In genomic region chr8:126539355-126540093, GRCm38 (mm10) we compare ENCODE assay signal across 7 mouse cellular contexts. TPM values are rescaled to one million over a fixed set of nuclear protein-coding genes. Genes with fewer than 3 reads are reported as not detected.
DNase-seq lines count a peak whose midpoint lies in the region; ATAC-seq and TF ChIP-seq lines count a peak whose summit lies in the region.

No protein-coding gene starts in this region.

- H3K9me3 ChIP-seq in MEL (replicated peaks; ENCODE audit: insufficient read depth, low read length): no peaks in the 10 kb centered on the region
- no peaks in the 10 kb centered on the region for H3K9me3 ChIP-seq in forebrain, embryonic 16.5 days (ENCODE audit: control insufficient read depth, low read length)
- H3K9me3 ChIP-seq in hindbrain, postnatal 0 days (ENCODE audit: low read length): no peaks in the 10 kb centered on the region

- TF ChIP-seq CTCF in C2C12 (IDR thresholded peaks at IDR 0.05; ENCODE audit: control insufficient read depth, insufficient read depth, insufficient read length) (no peak), MEL (IDR thresholded peaks at IDR 0.05 in 2 of 3, conservative IDR thresholded peaks at IDR 0.05 in 1 of 3; ENCODE audit: control insufficient read depth in 1 of 3, insufficient read depth in 1 of 3, low read depth in 2 of 3, low read length in 3 of 3, poor library complexity in 1 of 3, severe bottlenecking in 1 of 3) (no peak)
- TF ChIP-seq CTCF in hindbrain, postnatal 0 days (IDR thresholded peaks at IDR 0.05; ENCODE audit: low read depth): no peak

- H3K79me3 ChIP-seq in C2C12 (ENCODE audit: low read depth): no peaks in the 10 kb centered on the region

- no peak for TF ChIP-seq RAD21 in MEL (IDR thresholded peaks at IDR 0.05; ENCODE audit: low read depth, low read length)

- H3K36me3 ChIP-seq in C2C12 (ENCODE audit: control insufficient read depth, insufficient read depth): no peaks in the 10 kb centered on the region
- H3K36me3 ChIP-seq in MEL (ENCODE audit: control insufficient read depth in 1 of 2, insufficient read depth in 2 of 2, low read length in 2 of 2): 0 out of 4 replicates have a peak, but pooled peaks cover 0 to 3% of the 10 kb centered on the region in 2 experiments
- H3K36me3 ChIP-seq in forebrain, embryonic 16.5 days (ENCODE audit: control insufficient read depth, insufficient read depth): no peaks in the 10 kb centered on the region
- no peaks in the 10 kb centered on the region for H3K36me3 ChIP-seq in hindbrain, postnatal 0 days (ENCODE audit: insufficient read depth, low read length)

- H3K27ac ChIP-seq in MEL (ENCODE audit: control insufficient read depth, low read depth, low read length): no peak overlapping the region
- H3K27ac ChIP-seq in forebrain, embryonic 16.5 days (ENCODE audit: low read length): peak overlapping the region; percentile 95
- H3K27ac ChIP-seq in hindbrain, postnatal 0 days: peak overlapping the region; percentile 89

- 0 out of 4 replicates have a peak, but pooled peaks cover 0 to 3% of the 10 kb centered on the region in 2 experiments for H3K4me1 ChIP-seq in MEL (ENCODE audit: control insufficient read depth in 1 of 2, insufficient read depth in 2 of 2, low read length in 2 of 2)
- peaks cover 44% of the 10 kb centered on the region for H3K4me1 ChIP-seq in forebrain, embryonic 16.5 days (replicated peaks; ENCODE audit: control insufficient read depth, insufficient read depth, low read length)
- H3K4me1 ChIP-seq in hindbrain, postnatal 0 days (ENCODE audit: insufficient read depth, low read length): peaks cover 39% of the 10 kb centered on the region

- ATAC-seq in forebrain, embryonic 16.5 days: no peak
- ATAC-seq in hindbrain, postnatal 0 days: peak; percentile 2; the same call in 1 of the 2 replicates
- ATAC-seq in megakaryocyte-erythroid progenitor cell, adult 5-6 weeks (replicated peaks; ENCODE audit: low FRiP score, low TSS enrichment, poor library complexity, severe bottlenecking): no peak
- no peak for ATAC-seq in activated CD4-positive, CD25-positive, alpha-beta regulatory T cell, adult 4 months

- TF ChIP-seq EP300 in MEL (IDR thresholded peaks at IDR 0.05; ENCODE audit: low read depth in 1 of 2, low read length in 2 of 2): no peak

- H3K79me2 ChIP-seq in C2C12 (ENCODE audit: control insufficient read depth, insufficient read depth) (no peaks in the 10 kb centered on the region), MEL (ENCODE audit: control insufficient read depth, insufficient read depth, low read length, poor library complexity) (no peaks in the 10 kb centered on the region)

- no peak for TF ChIP-seq POLR2A in MEL (IDR thresholded peaks at IDR 0.05; ENCODE audit: control insufficient read depth in 1 of 2, insufficient read depth in 1 of 2, low read depth in 1 of 2, low read length in 2 of 2, poor library complexity in 1 of 2)

- H3ac ChIP-seq in C2C12 (ENCODE audit: control insufficient read depth, insufficient read length, low read depth): peak overlapping the region; percentile 43

- no peak overlapping the region for H3K4me3 ChIP-seq in C2C12 (ENCODE audit: insufficient read depth, poor library complexity, severe bottlenecking)
- no peak overlapping the region for H3K4me3 ChIP-seq in MEL (ENCODE audit: control insufficient read depth in 1 of 2, insufficient read depth in 1 of 2, low read depth in 2 of 2, low read length in 2 of 2)
- H3K4me3 ChIP-seq in forebrain, embryonic 16.5 days (replicated peaks; ENCODE audit: low read length): no peak overlapping the region
- no peak overlapping the region for H3K4me3 ChIP-seq in hindbrain, postnatal 0 days (ENCODE audit: low read length)

- H3K27me3 ChIP-seq in C2C12 (ENCODE audit: control insufficient read depth, insufficient read depth, insufficient read length): no peaks in the 10 kb centered on the region
- no peaks in the 10 kb centered on the region for H3K27me3 ChIP-seq in MEL (ENCODE audit: control insufficient read depth in 1 of 2, insufficient read depth in 2 of 2, low read length in 2 of 2)
- no peaks in the 10 kb centered on the region for H3K27me3 ChIP-seq in forebrain, embryonic 16.5 days (replicated peaks; ENCODE audit: control insufficient read depth, insufficient read depth, low read length)
- no peaks in the 10 kb centered on the region for H3K27me3 ChIP-seq in hindbrain, postnatal 0 days (ENCODE audit: insufficient read depth, low read length)

- H3K4me2 ChIP-seq in forebrain, embryonic 16.5 days (ENCODE audit: low read length): no peak overlapping the region
- H3K4me2 ChIP-seq in hindbrain, postnatal 0 days (ENCODE audit: low read depth, low read length): no peak overlapping the region

- H3K9ac ChIP-seq in MEL (ENCODE audit: control insufficient read depth, low read depth, low read length, poor library complexity, severe bottlenecking): no peak overlapping the region
- H3K9ac ChIP-seq in forebrain, embryonic 16.5 days (replicated peaks; ENCODE audit: low read depth, low read length): 0 out of 2 replicates have a peak overlapping the region, but pooled peaks have one; percentile 1
- H3K9ac ChIP-seq in hindbrain, postnatal 0 days (replicated peaks; ENCODE audit: low read length): no peak overlapping the region

- DNase-seq in MEL (ENCODE audit: low read depth, low spot score): peak; percentile 36
- DNase-seq in hindbrain, postnatal 0 days (ENCODE audit: low spot score): peak; percentile 34
- DNase-seq in lung, postnatal 25 days (ENCODE audit: low spot score): peak; percentile 76

- 75% methylated on average over 10 of the region's 10 CpGs for WGBS in forebrain, embryonic 16.5 days
- WGBS in hindbrain, postnatal 0 days: 67% methylated on average over 10 of the region's 10 CpGs

TF ChIP-seq in C2C12, 6 proteins besides CTCF, POLR2A, EP300 and RAD21:
- peak; percentile 46 for TF ChIP-seq FOSL1 (IDR thresholded peaks at IDR 0.05; ENCODE audit: insufficient read depth, low read length, poor library complexity, severe bottlenecking)
- peak; percentile 82 for TF ChIP-seq MAX (IDR thresholded peaks at IDR 0.05)
- TF ChIP-seq CEBPB (IDR thresholded peaks at IDR 0.05; ENCODE audit: low read depth): peak; percentile 3
- TF ChIP-seq MYOG (IDR thresholded peaks at IDR 0.05; ENCODE audit: control insufficient read depth, extremely low read depth, insufficient read length): no peak
- peak; percentile 17 for TF ChIP-seq MYOD1 (IDR thresholded peaks at IDR 0.05; ENCODE audit: control insufficient read depth, insufficient read length, low read depth)
- TF ChIP-seq USF1 (IDR thresholded peaks at IDR 0.05; ENCODE audit: low read depth): no peak

TF ChIP-seq in MEL, 35 proteins besides CTCF, POLR2A, EP300 and RAD21:
- TF ChIP-seq ZMIZ1 (IDR thresholded peaks at IDR 0.05; ENCODE audit: low read depth, low read length) (no peak), BHLHE40 (IDR thresholded peaks at IDR 0.05; ENCODE audit: borderline replicate concordance, low read depth, low read length) (no peak), MYC (IDR thresholded peaks at IDR 0.05; ENCODE audit: low read depth, low read length) (no peak), MYB (IDR thresholded peaks at IDR 0.05; ENCODE audit: low read depth, low read length) (no peak)
TF ChIP-seq in MEL: peak in this region for 0.

RNA-seq across cellular contexts. Expression of gene Irf2bp2, which starts 54.3 kb away (rescaled TPM):
- polyA plus RNA-seq in C2C12 (2012; fragmentation: generic; extraction: Trizol) (20.9 TPM), MEL (2012; ENCODE audit: insufficient read depth in 1 of 2, insufficient read length in 2 of 2, low read depth in 1 of 2, low replicate concordance in 2 of 2, missing spikeins in 1 of 2) (10 to 100 TPM in 1 of 2 experiments, not detected in 1; 17.1 TPM)
- total RNA-seq in MEL (2012; rRNA removed): 30.4 and 37.2 TPM in 2 replicates
- 10.1 and 10.7 TPM in 2 replicates for polyA plus RNA-seq in forebrain, embryonic 16.5 days (2015; fragmentation: Nextera tagmentation; extraction: Ambion mirVana)
- total RNA-seq in hindbrain, postnatal 0 days (2014; rRNA removed): 91.5 and 99.1 TPM in 2 replicates
- 10.2 and 11.4 TPM in 2 replicates for polyA plus RNA-seq in hindbrain, postnatal 0 days (2015; fragmentation: Nextera tagmentation; extraction: Ambion mirVana)
- 45.8 and 54.3 TPM in 2 replicates for total RNA-seq in megakaryocyte-erythroid progenitor cell, adult 5-6 weeks (2014; fragmentation: Nextera tagmentation)
- total RNA-seq in megakaryocyte-erythroid progenitor cell, adult 5-6 weeks (2017): 44.1 and 56.8 TPM in 2 replicates
- polyA plus RNA-seq in activated CD4-positive, CD25-positive, alpha-beta regulatory T cell, adult 4 months (2017; shearing (Covaris generic)): 10 to 100 TPM; 17.8 to 22.2 TPM
